Mouse (Mus musculus) heart, adult 2 months (tissue): ENCODE data around the gene Scg5. TPM values are rescaled to one million over a fixed set of nuclear protein-coding genes. Genes with fewer than 3 reads are reported as not detected.
A peak's percentile ranks its signal among the peaks of the same experiment; 100 is the strongest.

Experiments used
- DNase-seq, 2 experiments: peaks; one replicate each; pipeline ENCODE4 v3.0.0; 2021
- H3K27ac ChIP-seq: fragments of 200-600 bp; 2 replicates; pipeline ENCODE4 v1.8.1; 2022
- H3K27me3 ChIP-seq: fragments of 200-500 bp; 2 replicates; pipeline ENCODE4 v1.6.1; 2012; ENCODE audit warnings: mild to moderate bottlenecking, low read length, inconsistent platforms, mixed read lengths; ENCODE audit not compliant: control insufficient read depth, insufficient read depth
- H3K36me3 ChIP-seq: fragments of 200-500 bp; 2 replicates; pipeline ENCODE4 v1.6.1; 2012; ENCODE audit warnings: low read length, inconsistent platforms; ENCODE audit not compliant: control insufficient read depth, insufficient read depth
- H3K4me1 ChIP-seq: fragments of 200-500 bp; 2 replicates; pipeline ENCODE4 v1.6.1; 2011; ENCODE audit warnings: low read length; ENCODE audit not compliant: control insufficient read depth, insufficient read depth
- H3K4me3 ChIP-seq: fragments of 200-600 bp; 2 replicates; pipeline ENCODE4 v1.8.1; 2022
- H3K79me2 ChIP-seq: fragments of 200-500 bp; replicated peaks from 2 replicates; pipeline ENCODE4 v1.6.1; 2012; ENCODE audit warnings: mild to moderate bottlenecking, inconsistent platforms, low read length, moderate library complexity, mixed read lengths; ENCODE audit not compliant: control insufficient read depth, insufficient read depth
- H3K9ac ChIP-seq: fragments of 200-500 bp; 2 replicates; pipeline ENCODE4 v1.6.1; 2012; ENCODE audit warnings: low read depth, mild to moderate bottlenecking, control low read depth, inconsistent platforms, low read length, mixed read lengths
- CTCF ChIP-seq: fragments of 200-600 bp; IDR thresholded peaks from 2 replicates; pipeline ENCODE4 v1.8.1; 2022; ENCODE audit warnings: antibody characterized with exemption, mild to moderate bottlenecking, moderate library complexity
- EP300 ChIP-seq: fragments of 200-500 bp; IDR thresholded peaks from 2 replicates; pipeline ENCODE4 v1.6.1; 2011; ENCODE audit warnings: low read depth, low read length, control low read depth; ENCODE audit not compliant: insufficient read depth
- POLR2A ChIP-seq: fragments of 200-500 bp; IDR thresholded peaks from 2 replicates; pipeline ENCODE4 v1.6.1; 2011; ENCODE audit warnings: mild to moderate bottlenecking, low read depth, low read length, control low read depth; ENCODE audit not compliant: insufficient read depth
- WGBS: fragments of 180-500 bp; shearing (Covaris S2); methylation state at CpG from one replicate; pipeline ENCODE4 v1.1.7; 2018; 5-methylcytosine and 5-hydroxymethylcytosine counted together
- intact Hi-C: fragments of 180-260 bp; cut with DNase I; formaldehyde crosslinking; loops from one replicate; pipeline ENCODE4 v1.15.1; 2025
- polyA plus RNA-seq: library from polyadenylated mRNA; depleted of rRNA; stranded (reverse); fragments of >200 nt; gene quantifications from 2 replicates; pipeline ENCODE4 v1.2.3, GENCODE M21; 2012
- total RNA-seq, 2 experiments: library from RNA; stranded (reverse); gene quantifications; 2 replicates each; pipeline ENCODE4 v1.2.3; 2021

The Scg5 gene
- total and polyA plus RNA-seq, 3 experiments = 0.32 TPM; not detected in 2

DNA sequence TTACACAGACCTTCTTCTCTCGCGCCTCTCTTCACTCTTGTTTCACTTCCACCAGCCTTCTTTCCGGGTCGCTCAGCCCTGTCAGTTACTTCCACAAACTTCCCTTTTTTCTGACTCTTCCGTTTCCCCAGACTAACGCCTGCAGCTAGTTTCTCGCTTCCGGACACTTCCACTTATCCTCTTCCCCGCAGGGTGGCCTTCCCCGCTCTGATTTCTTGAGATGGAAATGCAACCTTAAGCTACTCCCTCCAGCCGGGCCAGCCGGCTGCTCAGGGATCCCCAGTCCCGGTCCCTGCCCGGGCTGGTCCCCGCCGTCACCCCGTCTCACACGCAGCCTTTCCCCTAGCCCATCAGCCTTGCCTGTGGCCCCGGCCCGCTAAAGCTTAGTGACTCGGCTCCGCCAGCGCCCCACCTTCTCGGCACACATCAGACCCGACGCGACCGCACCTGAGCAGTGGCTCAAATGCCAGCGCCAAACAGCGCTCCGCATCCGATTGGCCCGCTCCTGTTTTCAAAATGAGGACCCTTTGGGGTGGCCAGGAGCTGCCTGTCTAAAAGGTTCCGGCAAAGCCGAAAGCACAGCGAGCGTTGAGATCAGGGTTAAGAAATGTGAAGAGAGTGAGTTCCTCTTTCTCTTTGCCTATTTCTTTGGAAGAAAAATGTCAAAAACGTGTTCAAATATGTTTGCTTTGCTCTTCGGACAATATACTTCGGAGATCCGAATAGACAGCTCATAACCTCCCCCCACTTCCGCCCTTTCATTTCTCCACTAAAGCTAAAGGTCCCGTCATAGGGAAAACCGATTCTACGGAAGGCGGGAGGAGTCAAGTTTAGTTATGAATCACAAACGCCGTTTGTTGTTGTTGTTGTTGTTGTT, 19.6 kb upstream of the Scg5 start, which contains the start of gene Arhgap11a:
Arhgap11a (minus strand) TSS at position 417 of the 877 bp plus-strand sequence.
- TF ChIP-seq EP300 (no peak), POLR2A (0 out of 2 replicates have a peak, but pooled peaks have one; percentile 21)
- Histone ChIP-seq H3K4me1 (no peaks in the 10 kb centered on the region; the same call in 1 of the 2 replicates), H3K79me2 (no peaks in the 10 kb centered on the region), H3K27ac (peak within 1 kb of the TSS; percentile 100), H3K4me3 (peak within 1 kb of the TSS; percentile 74), H3K36me3 (no peaks in the 10 kb centered on the region), H3K27me3 (no peaks in the 10 kb centered on the region), H3K9ac (peak within 1 kb of the TSS; percentile 68)
- intact Hi-C loops = loop anchor here (5.0 kb wide), 1 partner anchor 804 kb away; the partner anchor contains the start of gene Dph6
- WGBS = under 1% methylated on average over 48 of the region's 48 CpGs
- DNase-seq = peak; percentile 90 to 92

DNA sequence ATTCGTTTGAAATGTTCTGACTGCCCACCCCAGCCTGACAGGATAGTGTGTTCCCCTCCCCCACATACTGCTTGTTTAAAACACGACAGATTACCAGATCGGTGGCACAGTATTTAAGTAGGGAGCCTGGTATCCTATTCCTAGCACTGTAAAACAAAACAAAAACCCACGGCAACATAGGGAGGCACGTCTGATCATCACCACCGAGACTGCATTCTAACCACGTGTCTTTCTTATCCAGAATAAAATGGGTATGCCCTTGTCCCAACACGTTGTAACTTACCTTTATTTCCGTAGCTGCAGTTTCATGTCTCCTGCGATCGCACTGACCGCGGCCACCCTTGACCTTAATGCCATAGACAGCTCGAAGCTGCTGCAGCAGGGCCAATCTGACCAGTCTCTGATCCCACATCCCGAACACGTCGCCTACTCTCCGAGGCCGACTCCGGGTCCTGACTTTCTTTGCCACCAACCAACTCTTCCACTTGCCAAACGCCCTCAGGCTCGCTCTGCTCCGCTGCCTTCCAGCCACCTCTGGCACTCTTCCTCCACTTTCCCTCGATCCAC, 18.8 kb upstream of the Scg5 start:
- DNase-seq = peak in 1 of 2 experiments; percentile 39
- Histone ChIP-seq H3K4me1 (no peaks in the 10 kb centered on the region; the same call in 1 of the 2 replicates), H3K4me3 (peak overlapping the region; percentile 74), H3K27ac (no peak overlapping the region), H3K27me3 (no peaks in the 10 kb centered on the region), H3K36me3 (no peaks in the 10 kb centered on the region), H3K79me2 (no peaks in the 10 kb centered on the region), H3K9ac (peak overlapping the region; percentile 10; the same call in 1 of the 2 replicates)
- TF ChIP-seq EP300 (no peak), CTCF (no peak), POLR2A (no peak)
- under 1% methylated on average over 24 of the region's 24 CpGs for WGBS
- intact Hi-C loops = loop anchor here (5.0 kb wide), 1 partner anchor 805 kb away; the partner anchor contains the start of gene Dph6

DNA sequence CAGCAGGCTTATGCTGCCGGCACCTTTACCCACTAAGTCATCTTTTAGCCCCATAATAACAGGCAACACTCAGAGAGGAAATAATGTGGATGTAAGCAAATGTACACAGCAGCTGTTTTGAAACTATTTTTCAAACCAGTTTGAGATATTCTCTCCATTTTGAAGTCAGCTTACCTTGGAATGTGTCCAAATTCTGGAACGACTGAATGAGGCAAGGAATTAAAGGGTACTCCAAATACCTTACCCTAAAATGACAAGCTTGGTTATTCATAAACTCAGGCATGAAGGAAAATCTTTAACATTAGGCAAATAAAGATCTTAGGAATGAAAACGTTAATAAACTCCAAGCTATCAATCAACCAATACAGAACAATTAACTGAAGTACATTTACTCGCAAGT, 16.2 kb upstream of the Scg5 start:
- 72% methylated on average over 4 of the region's 4 CpGs for WGBS
- no peaks in the 10 kb centered on the region for H3K27me3 ChIP-seq
- H3K9ac ChIP-seq = no peak overlapping the region
- no peak for DNase-seq
- TF ChIP-seq EP300 (no peak), CTCF (no peak), POLR2A (no peak)
- no peak overlapping the region for H3K27ac ChIP-seq
- H3K4me3 ChIP-seq = no peak overlapping the region
- H3K36me3 ChIP-seq = no peaks in the 10 kb centered on the region
- intact Hi-C loops = loop anchor here (5.0 kb wide), 1 partner anchor 807 kb away; the partner anchor contains the start of gene Dph6
- no peaks in the 10 kb centered on the region; the same call in 1 of the 2 replicates for H3K4me1 ChIP-seq
- H3K79me2 ChIP-seq = no peaks in the 10 kb centered on the region

DNA sequence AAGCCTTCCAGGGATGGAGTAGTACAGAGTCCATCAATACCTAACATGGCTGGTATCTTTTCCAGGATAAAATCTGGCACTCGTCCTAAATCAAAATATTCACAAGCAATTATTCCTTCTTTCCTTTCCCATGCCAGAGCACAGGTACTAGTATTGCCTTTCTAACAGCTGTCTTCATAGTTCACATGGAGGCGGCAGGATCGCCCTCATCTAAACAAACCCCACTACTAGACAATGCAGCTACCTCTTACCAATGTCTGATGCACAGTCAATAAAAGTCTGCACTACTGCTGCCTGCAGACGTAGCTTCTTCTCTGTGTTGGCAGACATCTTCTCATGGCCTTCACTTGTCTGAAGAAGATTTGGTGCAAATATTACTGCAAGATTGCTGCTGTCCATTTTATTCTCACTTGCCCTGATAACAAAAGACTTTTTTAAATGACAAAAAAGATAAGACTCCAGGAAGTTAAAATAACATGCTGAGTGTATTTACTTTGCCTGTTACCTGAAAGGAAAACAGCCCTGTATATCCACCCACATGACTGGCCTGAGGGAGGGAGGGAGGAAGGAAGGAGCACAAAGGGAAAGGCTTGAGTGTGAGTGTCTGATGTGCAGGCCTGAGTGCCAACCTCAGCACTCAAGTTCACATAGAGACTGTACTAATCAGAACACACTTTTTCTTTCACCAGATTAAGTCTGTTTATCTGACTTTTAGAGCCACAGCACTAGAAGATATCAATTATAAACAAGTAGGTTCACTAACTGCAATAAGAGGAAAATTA, 12.9 kb upstream of the Scg5 start:
- H3K36me3 ChIP-seq = no peaks in the 10 kb centered on the region

DNA sequence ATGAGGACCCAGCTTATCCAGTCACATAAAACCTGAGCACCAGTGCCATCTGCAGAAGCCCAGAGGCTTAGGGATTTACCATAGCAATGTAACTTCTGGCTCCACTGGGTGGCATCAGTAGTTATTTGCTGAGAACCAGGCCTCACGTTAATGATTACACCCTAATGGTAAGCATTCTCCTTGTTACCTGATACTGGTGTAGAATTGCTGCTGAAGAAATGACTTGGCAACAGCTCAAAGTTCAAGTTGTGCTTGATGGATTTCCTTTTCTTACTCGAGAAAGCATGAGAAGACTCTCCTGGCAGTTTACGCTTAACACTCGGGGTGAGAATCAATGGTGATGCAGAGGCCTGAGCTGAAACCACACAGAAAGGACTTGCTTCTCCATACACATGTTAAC, 10.6 kb upstream of the Scg5 start:
- Histone ChIP-seq H3K79me2 (no peaks in the 10 kb centered on the region), H3K4me1 (no peaks in the 10 kb centered on the region), H3K27me3 (no peaks in the 10 kb centered on the region), H3K36me3 (no peaks in the 10 kb centered on the region), H3K4me3 (no peak overlapping the region), H3K9ac (no peak overlapping the region), H3K27ac (no peak overlapping the region)
- WGBS = 79% methylated on average over 4 of the region's 4 CpGs
- TF ChIP-seq POLR2A = no peak
- no peak for TF ChIP-seq EP300
- no peak for TF ChIP-seq CTCF
- DNase-seq = no peak
- intact Hi-C loops = no loop called here

More for the DNA sequence above, 12.9 kb upstream of the Scg5 start:
- 88% methylated on average over 4 of the region's 4 CpGs for WGBS
- H3K27ac ChIP-seq = no peak overlapping the region
- no peak overlapping the region for H3K9ac ChIP-seq
- intact Hi-C loops = no loop called here
- TF ChIP-seq POLR2A (no peak), EP300 (no peak), CTCF (no peak)
- no peak for DNase-seq
- H3K4me3 ChIP-seq = no peak overlapping the region
- H3K79me2 ChIP-seq = no peaks in the 10 kb centered on the region
- no peaks in the 10 kb centered on the region for H3K4me1 ChIP-seq
- H3K27me3 ChIP-seq = no peaks in the 10 kb centered on the region
